Mouse (Mus musculus) liver, embryonic 14.5 days (tissue): Measurements from ENCODE around the gene Hps5.

Source experiments
- CTCF ChIP-seq: IDR thresholded peaks from 2 replicates; pipeline ENCODE4 v1.5.1; 2016; ENCODE audit warnings: antibody characterized with exemption, low read depth, control low read depth
- EP300 ChIP-seq: IDR thresholded peaks from 2 replicates; pipeline ENCODE4 v1.6.1; 2016; ENCODE audit warnings: antibody characterized with exemption, low read depth

- TF ChIP-seq EP300 = no peak
- no peak for TF ChIP-seq CTCF
Observed at GRCm38 (mm10) chr7:46767371-46767770, 28.5 kb downstream of the Hps5 start.
